Mouse (Mus musculus) cerebral cortex, adult 2 months (tissue): Measurements from ENCODE around the gene Mov10l1.

ENCODE experiments used
- WGBS: fragments of 180-500 bp; shearing (Covaris S2); methylation state at CpG from one replicate; pipeline ENCODE4 v1.1.7; 2018; 5-methylcytosine and 5-hydroxymethylcytosine counted together

The Mov10l1 gene

GRCm38 (mm10) chr15:89007781-89008180 is 25.1 kb downstream of the Mov10l1 start:
- WGBS: 81% methylated on average over 5 of the region's 5 CpGs

- WGBS: 93% methylated on average over 3 of the region's 3 CpGs
These were observed 34.0 kb downstream of the Mov10l1 start for GRCm38 (mm10) chr15:89016722-89017121.

GRCm38 (mm10) chr15:89020085-89020484 is 37.4 kb downstream of the Mov10l1 start:
- 86% methylated on average over 7 of the region's 7 CpGs for WGBS

- 79% methylated on average over 7 of the region's 7 CpGs for WGBS
These were observed 37.8 kb downstream of the Mov10l1 start for GRCm38 (mm10) chr15:89020492-89020891.

GRCm38 (mm10) chr15:89044381-89044780 is 61.7 kb downstream of the Mov10l1 start:
- WGBS: 79% methylated on average over 5 of the region's 5 CpGs

GRCm38 (mm10) chr15:89046356-89046755 is 63.6 kb downstream of the Mov10l1 start:
- 86% methylated on average over 4 of the region's 4 CpGs for WGBS

DNA sequence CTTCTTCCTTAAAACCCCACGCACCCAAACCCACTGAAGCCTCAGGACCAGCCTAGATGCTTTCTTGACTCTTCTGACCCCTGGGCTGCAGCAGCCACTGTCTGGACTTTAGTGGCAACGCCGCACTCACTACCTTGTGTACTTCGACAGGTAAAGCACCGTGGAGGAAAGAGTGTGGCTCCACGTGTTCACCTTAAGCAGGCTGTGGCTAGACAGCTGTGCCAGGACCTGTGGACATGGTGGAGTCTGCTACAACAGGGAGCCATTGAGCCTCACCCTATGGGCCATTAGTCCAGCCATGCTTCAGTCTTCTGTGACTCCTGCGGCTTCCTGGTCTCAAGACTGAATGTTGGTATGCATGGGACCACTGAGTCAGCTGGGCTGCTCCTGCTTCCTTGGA is 72.0 kb downstream of the Mov10l1 start:
- 91% methylated on average over 7 of the region's 7 CpGs for WGBS

GRCm38 (mm10) chr15:89058736-89059135 is 76.0 kb downstream of the Mov10l1 start:
- 36% methylated on average over 6 of the region's 6 CpGs for WGBS

DNA sequence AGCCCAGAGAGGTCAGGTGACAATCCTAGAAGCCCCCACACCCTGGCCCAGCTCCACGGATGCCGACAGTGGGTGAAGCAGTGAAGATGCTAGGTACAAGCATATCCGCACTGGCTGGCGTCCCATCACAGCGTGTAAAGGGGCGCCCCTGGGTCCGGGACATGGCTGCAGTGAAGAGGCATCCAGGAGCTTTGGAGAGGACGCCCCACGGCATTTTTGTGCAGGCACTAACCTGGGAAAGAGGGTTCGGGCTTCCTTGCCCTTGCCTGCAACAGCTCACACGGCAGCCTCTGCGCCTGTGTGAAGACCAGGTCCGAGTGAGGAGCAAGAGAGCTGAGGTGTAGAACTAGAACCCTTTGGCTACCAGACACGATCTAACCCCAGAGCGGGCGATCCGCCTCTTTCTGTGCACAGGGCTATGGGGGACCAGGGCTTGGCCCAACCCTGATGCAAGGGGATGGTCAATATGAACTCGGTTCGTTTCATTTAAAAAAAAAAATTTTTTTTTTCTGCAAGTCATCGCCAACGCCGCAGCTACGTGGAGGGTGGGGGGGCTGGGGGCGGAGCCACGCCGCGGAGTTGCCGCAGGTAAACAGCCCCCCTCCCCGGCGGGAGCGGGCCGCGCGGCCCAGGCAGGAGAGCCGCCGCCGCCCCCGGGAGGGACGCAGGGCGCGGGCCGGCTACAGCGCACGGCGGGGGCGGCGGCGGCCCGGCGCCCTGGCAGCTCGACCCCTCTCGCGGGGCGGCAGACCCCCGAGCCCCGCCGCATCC is 76.6 kb downstream of the Mov10l1 start, which contains the start of gene Panx2:
TSS of gene Panx2 (plus strand) at position 574 of the 771 bp plus-strand sequence.
- WGBS: 3% methylated on average over 45 of the region's 57 CpGs

- 3% methylated on average over 48 of the region's 48 CpGs for WGBS
These were observed 77.4 kb downstream of the Mov10l1 start for GRCm38 (mm10) chr15:89060032-89060681.

DNA sequence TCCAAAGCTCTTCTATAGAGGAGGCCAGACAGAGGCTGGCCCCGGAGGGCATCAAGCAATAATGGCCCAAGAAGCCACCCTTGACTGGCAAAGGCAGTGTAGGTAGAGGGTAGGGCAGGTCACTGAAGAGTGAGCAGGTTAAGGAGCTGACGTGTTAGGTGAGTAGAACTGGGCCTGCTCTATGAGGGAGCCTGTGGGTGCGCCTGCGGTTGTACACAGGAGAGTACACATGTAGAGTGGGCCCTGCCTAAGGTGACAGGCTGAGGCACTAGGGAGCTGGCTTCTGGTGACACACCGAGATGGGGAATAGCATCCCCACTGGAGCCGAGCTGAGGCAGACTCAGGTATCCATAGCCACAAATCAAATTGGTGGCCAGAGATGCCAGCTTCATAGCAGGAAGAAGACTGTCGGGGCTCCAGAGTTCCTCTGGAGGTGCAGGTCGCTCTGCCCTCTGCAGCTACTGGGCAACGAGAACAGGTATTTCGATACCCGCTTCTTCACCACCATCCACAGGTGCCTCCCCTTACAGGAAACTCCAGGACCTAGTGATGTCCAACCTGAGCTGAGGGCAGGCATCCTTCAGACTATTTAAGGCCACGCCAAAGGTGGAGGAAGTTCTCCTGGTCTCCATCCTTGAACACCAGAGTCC is 78.2 kb downstream of the Mov10l1 start:
- WGBS: 81% methylated on average over 12 of the region's 12 CpGs

DNA sequence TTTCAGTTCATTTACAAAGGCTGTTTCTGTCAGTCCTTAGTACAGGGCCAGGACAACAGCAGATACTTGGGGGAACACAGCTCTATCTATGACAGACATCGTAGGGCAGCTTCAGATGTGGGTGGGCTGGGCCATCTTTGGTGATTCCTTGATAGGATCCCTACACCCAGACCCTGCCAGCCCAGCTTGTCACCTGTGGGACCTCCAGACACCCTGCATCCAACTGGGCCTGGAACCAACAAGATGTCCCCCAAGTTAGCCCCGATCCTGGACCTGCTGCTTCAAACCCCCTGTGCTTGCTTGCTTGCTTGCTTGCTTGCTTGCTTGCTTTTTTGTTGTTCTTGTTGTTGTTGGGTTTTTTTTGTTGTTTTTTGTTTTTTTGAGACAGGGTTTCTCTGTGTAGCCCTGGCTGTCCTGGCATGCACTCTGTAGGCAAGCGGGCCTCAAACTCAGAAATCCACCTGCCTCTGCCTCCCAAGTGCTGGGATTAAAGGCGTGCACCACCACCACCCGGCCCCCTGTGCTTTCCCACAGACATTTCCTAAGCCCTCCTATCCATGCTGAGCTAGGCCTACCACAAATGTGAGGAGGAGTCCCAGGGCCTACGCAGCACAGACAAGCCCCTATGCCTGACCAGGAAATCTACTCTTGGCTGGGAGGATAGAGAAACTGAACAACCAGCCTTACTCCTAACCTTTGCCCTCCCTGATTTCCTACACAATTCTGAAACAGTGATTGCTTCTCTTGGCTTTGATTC is 79.2 kb downstream of the Mov10l1 start:
- WGBS: 89% methylated on average over 6 of the region's 6 CpGs

GRCm38 (mm10) chr15:89062518-89062910 is 79.8 kb downstream of the Mov10l1 start:
- WGBS: 94% methylated on average over 5 of the region's 5 CpGs

GRCm38 (mm10) chr15:89063001-89063400 is 80.3 kb downstream of the Mov10l1 start:
- WGBS: 61% methylated on average over 7 of the region's 7 CpGs

DNA sequence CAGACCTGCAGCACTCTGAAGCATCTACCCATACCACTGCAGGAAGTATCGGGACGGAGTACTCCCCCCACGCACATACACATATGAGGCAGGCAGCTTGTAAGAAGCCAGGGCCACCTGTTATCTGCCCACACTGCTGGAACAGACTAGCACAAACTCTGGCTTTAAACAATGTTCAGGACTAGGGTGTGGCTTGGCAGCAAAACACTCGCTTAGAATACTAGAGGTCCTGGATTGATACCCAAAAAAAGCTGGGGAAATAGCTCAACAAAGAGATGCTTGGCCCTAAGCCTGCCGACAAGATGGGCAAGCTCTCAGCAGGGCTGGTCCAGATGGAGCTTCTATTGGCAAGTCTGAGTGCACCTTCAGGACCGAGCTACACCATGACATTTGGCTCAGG is 80.8 kb downstream of the Mov10l1 start:
- WGBS: 37% methylated on average over 6 of the region's 6 CpGs

GRCm38 (mm10) chr15:89064891-89065290 is 82.2 kb downstream of the Mov10l1 start:
- WGBS: 98% methylated on average over 5 of the region's 5 CpGs

GRCm38 (mm10) chr15:89067609-89068008 is 84.9 kb downstream of the Mov10l1 start:
- WGBS: 67% methylated on average over 35 of the region's 35 CpGs

DNA sequence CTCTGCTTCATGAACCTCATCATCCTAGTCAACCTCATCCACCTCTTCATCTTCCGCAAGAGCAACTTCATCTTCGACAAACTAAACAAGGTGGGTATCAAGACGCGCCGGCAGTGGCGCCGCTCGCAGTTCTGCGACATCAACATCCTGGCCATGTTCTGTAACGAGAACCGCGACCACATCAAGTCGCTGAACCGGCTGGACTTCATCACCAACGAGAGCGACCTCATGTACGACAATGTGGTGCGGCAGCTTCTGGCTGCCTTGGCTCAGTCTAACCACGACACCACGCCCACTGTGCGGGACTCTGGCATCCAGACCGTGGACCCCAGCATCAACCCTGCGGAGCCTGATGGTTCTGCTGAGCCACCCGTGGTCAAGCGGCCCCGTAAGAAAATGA is 85.5 kb downstream of the Mov10l1 start:
- 66% methylated on average over 26 of the region's 26 CpGs for WGBS

GRCm38 (mm10) chr15:89069336-89069840 is 86.7 kb downstream of the Mov10l1 start:
- 70% methylated on average over 19 of the region's 19 CpGs for WGBS

DNA sequence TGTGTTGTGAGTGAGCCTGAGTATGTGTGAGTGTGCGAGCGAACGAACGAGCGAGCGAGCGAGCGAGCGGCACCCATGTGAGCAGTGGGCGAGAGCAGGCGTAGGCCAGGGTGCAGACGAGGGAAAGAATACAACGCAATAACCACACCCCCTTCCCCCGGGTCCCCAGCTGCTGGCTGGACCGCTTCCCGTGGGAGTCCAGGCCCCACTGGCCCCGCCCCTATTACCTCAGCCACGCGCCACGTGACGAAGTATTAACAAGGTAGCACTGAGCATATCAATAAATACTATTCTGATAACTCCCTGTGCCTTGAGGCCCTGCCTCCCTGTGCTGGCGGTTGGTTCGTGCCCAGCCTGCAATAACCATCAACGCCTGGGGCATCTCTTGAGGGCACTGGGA is 87.9 kb downstream of the Mov10l1 start:
- 63% methylated on average over 24 of the region's 24 CpGs for WGBS

- 52% methylated on average over 10 of the region's 10 CpGs for WGBS
These were observed 91.4 kb downstream of the Mov10l1 start for GRCm38 (mm10) chr15:89073993-89074603.
